Mouse (Mus musculus): ENCODE results near the gene 2310011J03Rik. TPM values are rescaled to one million over a fixed set of nuclear protein-coding genes. Genes with fewer than 3 reads are reported as not detected.

The 2310011J03Rik gene
- polyA plus RNA-seq, 1 experiment from 2014 or later: 38.4 TPM

DNA sequence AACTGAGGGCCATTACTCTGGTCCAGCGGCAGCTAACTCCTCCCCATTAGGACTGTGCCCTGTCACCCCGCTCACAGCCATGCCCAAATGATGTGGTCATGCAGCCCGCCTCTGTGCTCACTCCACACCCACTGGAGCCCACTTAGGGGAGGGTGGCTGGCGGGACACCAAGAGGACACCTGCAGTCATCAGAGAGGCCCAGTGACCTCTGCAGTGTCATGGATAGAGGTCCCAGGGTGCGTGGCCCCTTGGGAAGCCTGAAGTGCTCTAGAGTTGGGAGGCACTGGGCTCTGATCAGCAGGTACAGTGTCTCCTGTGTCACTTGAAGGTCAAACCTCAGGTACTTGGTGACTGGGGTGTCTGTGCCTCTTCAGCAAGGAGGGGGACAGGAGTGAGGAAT is 23.5 kb downstream of the 2310011J03Rik start:
- H3K4me2 ChIP-seq (replicated peaks): peak overlapping the region; percentile 72
- H3K4me3 ChIP-seq: peak overlapping the region; percentile 47
- no peaks in the 10 kb centered on the region for H3K9me3 ChIP-seq (replicated peaks)
- peaks cover 61% of the 10 kb centered on the region for H3K4me1 ChIP-seq
- ATAC-seq (ENCODE audit: low FRiP score): no peak
- peaks cover 17% of the 10 kb centered on the region for H3K36me3 ChIP-seq
- H3K9ac ChIP-seq: peak overlapping the region; percentile 97
- peaks cover 21% of the 10 kb centered on the region; the same call in 1 of the 2 replicates for H3K27me3 ChIP-seq
- H3K27ac ChIP-seq: peak overlapping the region; percentile 95
- 84% methylated on average over 5 of the region's 5 CpGs for WGBS

- ATAC-seq (ENCODE audit: low FRiP score): peak; percentile 64
- WGBS: under 1% methylated on average over 26 of the region's 26 CpGs
These were observed 24.5 kb downstream of the 2310011J03Rik start, which contains the start of gene Apc2 for GRCm38 (mm10) chr10:80295618-80296425. Gene Apc2 (plus strand): TSS chr10:80295977.

GRCm38 (mm10) chr10:80294788-80295303 is 25.5 kb downstream of the 2310011J03Rik start:
- Histone ChIP-seq H3K4me3 (peak overlapping the region; percentile 47; the same call in 1 of the 2 replicates), H3K36me3 (peaks cover 17% of the 10 kb centered on the region), H3K27me3 (peaks cover 18% of the 10 kb centered on the region; the same call in 1 of the 2 replicates), H3K9me3 (replicated peaks) (no peaks in the 10 kb centered on the region), H3K27ac (peak overlapping the region; percentile 95; the same call in 1 of the 2 replicates), H3K9ac (no peak overlapping the region), H3K4me2 (replicated peaks) (no peak overlapping the region), H3K4me1 (peaks cover 51% of the 10 kb centered on the region)
- no peak for ATAC-seq (ENCODE audit: low FRiP score)
- WGBS: 44% methylated on average over 7 of the region's 7 CpGs

More at GRCm38 (mm10) chr10:80295618-80296425, 24.5 kb downstream of the 2310011J03Rik start, which contains the start of gene Apc2:
- Histone ChIP-seq H3K9ac (peak within 1 kb of the TSS; percentile 97), H3K4me2 (replicated peaks) (peak within 1 kb of the TSS; percentile 72), H3K4me3 (peak within 1 kb of the TSS; percentile 47), H3K4me1 (peaks cover 55% of the 10 kb centered on the region), H3K27me3 (peaks cover 21% of the 10 kb centered on the region; the same call in 1 of the 2 replicates), H3K27ac (peak within 1 kb of the TSS; percentile 95), H3K36me3 (peaks cover 17% of the 10 kb centered on the region), H3K9me3 (replicated peaks) (no peaks in the 10 kb centered on the region)

- no peak overlapping the region for H3K4me2 ChIP-seq (replicated peaks)
- no peaks in the 10 kb centered on the region for H3K9me3 ChIP-seq (replicated peaks)
- no peak overlapping the region for H3K27ac ChIP-seq
- H3K27me3 ChIP-seq: peaks cover 13% of the 10 kb centered on the region; the same call in 1 of the 2 replicates
- H3K36me3 ChIP-seq: peaks cover 18% of the 10 kb centered on the region
- no peak overlapping the region for H3K9ac ChIP-seq
- 81% methylated on average over 4 of the region's 4 CpGs for WGBS
- peak overlapping the region; percentile 96; the same call in 1 of the 2 replicates for H3K4me3 ChIP-seq
- no peak for ATAC-seq (ENCODE audit: low FRiP score)
- peaks cover 47% of the 10 kb centered on the region for H3K4me1 ChIP-seq
These were observed 26.0 kb downstream of the 2310011J03Rik start for GRCm38 (mm10) chr10:80294311-80294710.

DNA sequence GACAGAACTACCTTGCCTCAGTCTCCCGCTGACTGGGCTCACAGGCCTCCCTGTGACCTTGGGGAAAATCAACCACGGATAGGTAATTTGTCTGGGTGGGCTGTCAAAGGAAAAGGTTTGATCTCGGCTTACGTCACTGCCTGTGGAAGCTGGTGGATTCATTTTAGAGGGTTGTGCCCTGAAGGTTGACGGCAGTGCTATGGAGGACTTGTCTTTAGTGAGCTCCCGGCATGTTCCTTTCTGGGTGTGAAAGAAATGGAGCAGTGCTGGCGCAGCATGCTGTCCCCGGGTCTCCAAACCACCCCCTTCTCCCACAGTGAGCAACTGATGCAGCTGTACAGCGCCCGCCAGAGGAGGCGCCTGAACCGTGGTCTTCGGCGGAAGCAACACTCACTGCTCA is 27.0 kb downstream of the 2310011J03Rik start:
- H3K36me3 ChIP-seq: peaks cover 27% of the 10 kb centered on the region
- no peaks in the 10 kb centered on the region for H3K9me3 ChIP-seq (replicated peaks)
- 31% methylated on average over 14 of the region's 14 CpGs for WGBS
- peak overlapping the region; percentile 90 for H3K27ac ChIP-seq
- H3K4me2 ChIP-seq (replicated peaks): peak overlapping the region; percentile 99
- H3K27me3 ChIP-seq: peaks cover 5% of the 10 kb centered on the region; the same call in 1 of the 2 replicates
- ATAC-seq (ENCODE audit: low FRiP score): no peak
- peaks cover 43% of the 10 kb centered on the region for H3K4me1 ChIP-seq
- peak overlapping the region; percentile 99 for H3K9ac ChIP-seq
- peak overlapping the region; percentile 96 for H3K4me3 ChIP-seq

DNA sequence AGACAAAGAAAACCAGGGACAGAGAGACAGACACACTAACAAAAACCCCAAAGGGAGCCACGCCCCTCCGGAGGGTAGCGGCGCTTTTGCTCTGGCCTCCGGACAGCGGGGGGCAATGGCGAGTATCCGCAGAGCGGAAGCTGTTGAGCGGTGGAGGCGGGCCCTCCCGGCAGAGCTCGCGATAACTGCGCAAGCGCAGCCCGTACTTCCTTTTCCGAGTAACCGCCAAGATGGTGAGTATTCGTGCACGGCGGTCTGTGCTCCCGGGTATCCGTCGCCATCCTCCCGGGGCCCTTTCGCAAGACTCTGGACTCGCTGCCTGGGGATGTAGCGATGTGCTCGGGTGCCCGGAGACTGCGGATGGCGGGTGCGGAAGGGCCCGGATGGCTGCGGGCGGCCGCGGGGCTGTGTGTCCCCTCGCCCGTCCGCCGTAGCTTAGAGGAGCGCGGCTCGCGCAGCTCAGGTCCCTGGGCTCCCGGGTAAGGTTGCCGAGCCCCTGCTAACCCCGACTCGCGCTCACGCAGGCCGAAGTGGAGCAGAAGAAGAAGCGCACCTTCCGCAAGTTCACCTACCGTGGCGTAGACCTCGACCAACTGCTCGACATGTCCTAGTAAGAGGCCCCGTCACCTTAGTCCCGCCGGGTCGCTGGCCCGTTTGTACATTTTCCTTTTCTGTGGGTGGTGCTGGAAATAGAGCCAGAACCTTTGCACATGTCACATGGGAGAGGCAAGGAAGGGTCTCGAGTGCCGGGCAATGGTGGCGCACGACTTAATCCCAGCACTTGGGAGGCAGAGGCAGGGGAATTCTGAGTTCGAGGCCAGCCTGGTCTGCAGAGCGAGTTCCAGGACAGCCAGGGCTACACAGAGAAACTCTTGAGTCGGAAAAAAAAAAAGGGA is 27.8 kb downstream of the 2310011J03Rik start, which contains the start of gene Rps15:
Rps15 (plus strand) TSS at position 203 of the 896 bp plus-strand sequence.
- peaks cover 34% of the 10 kb centered on the region for H3K4me1 ChIP-seq
- peak within 1 kb of the TSS; percentile 99 for H3K9ac ChIP-seq
- peak within 1 kb of the TSS; percentile 90 for H3K27ac ChIP-seq
- H3K36me3 ChIP-seq: peaks cover 33% of the 10 kb centered on the region
- under 1% methylated on average over 70 of the region's 72 CpGs for WGBS
- H3K4me2 ChIP-seq (replicated peaks): peak within 1 kb of the TSS; percentile 99
- no peaks in the 10 kb centered on the region for H3K9me3 ChIP-seq (replicated peaks)
- peak within 1 kb of the TSS; percentile 96 for H3K4me3 ChIP-seq
- H3K27me3 ChIP-seq: peaks cover under 1% of the 10 kb centered on the region; the same call in 1 of the 2 replicates
- ATAC-seq (ENCODE audit: low FRiP score): peak; percentile 75

DNA sequence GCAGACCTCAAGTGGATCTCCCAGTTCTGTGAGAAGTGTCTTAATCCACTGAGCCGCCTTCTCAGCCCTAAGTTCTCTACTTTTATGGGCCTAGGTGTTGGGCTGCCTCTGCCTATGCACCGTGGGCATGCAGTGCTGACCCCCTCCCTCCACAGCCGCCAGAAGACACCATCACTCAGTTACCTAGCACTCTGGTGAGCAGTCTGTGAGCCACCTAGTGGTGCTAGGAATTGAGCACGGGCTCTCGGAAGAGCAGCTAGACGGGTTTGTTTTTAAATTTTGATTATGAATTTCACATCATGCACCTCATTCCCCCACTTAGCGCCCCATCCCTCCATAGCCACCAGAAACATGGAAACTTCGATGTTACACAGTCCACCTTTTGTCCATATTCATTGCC is 31.7 kb downstream of the 2310011J03Rik start:
- no peaks in the 10 kb centered on the region for H3K27me3 ChIP-seq
- H3K9ac ChIP-seq: no peak overlapping the region
- no peaks in the 10 kb centered on the region for H3K9me3 ChIP-seq (replicated peaks)
- 77% methylated on average over 8 of the region's 8 CpGs for WGBS
- H3K36me3 ChIP-seq: peaks cover 59% of the 10 kb centered on the region
- H3K27ac ChIP-seq: no peak overlapping the region
- ATAC-seq (ENCODE audit: low FRiP score): no peak
- H3K4me1 ChIP-seq: peaks cover 9% of the 10 kb centered on the region
- H3K4me2 ChIP-seq (replicated peaks): no peak overlapping the region
- H3K4me3 ChIP-seq: no peak overlapping the region

DNA sequence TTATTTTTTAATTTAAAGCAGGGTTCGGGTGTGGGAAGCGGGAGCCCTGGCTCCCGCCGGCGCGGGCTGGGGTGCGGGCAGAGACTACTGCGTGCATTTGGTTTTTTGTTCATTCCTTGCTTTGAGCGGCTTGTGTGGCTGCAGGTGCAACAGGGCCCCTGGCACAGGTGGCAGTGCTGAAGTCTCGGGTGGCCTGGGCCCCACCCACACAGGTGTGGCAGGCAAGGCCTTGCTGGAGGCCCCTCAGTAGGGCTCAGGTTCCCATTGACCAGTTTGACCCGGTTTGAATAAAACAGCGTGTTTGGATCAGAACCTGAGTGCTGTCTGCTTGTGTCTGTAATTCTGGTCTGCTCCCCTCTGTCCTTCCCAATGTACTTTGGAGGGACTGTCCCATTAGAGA is 32.2 kb downstream of the 2310011J03Rik start:
- H3K9me3 ChIP-seq (replicated peaks): no peaks in the 10 kb centered on the region
- 95% methylated on average over 12 of the region's 12 CpGs for WGBS
- ATAC-seq (ENCODE audit: low FRiP score): no peak
- peaks cover 3% of the 10 kb centered on the region for H3K4me1 ChIP-seq
- H3K9ac ChIP-seq: no peak overlapping the region
- 0 out of 2 replicates have a peak overlapping the region, but pooled peaks have one; percentile 17 for H3K27ac ChIP-seq
- no peak overlapping the region for H3K4me2 ChIP-seq (replicated peaks)
- H3K27me3 ChIP-seq: no peaks in the 10 kb centered on the region
- H3K4me3 ChIP-seq: no peak overlapping the region
- peaks cover 59% of the 10 kb centered on the region for H3K36me3 ChIP-seq

- H3K27me3 ChIP-seq: no peaks in the 10 kb centered on the region
- peaks cover 12% of the 10 kb centered on the region; the same call in 1 of the 2 replicates for H3K4me1 ChIP-seq
- H3K9ac ChIP-seq: no peak overlapping the region
- ATAC-seq (ENCODE audit: low FRiP score): no peak
- no peaks in the 10 kb centered on the region for H3K9me3 ChIP-seq (replicated peaks)
- no peak overlapping the region for H3K4me3 ChIP-seq
- no peak overlapping the region for H3K4me2 ChIP-seq (replicated peaks)
- 74% methylated on average over 10 of the region's 15 CpGs for WGBS
- peaks cover 84% of the 10 kb centered on the region for H3K36me3 ChIP-seq
- H3K27ac ChIP-seq: no peak overlapping the region
These were observed 34.9 kb downstream of the 2310011J03Rik start for GRCm38 (mm10) chr10:80285222-80286070.

GRCm38 (mm10) chr10:80282481-80283441 is 37.6 kb downstream of the 2310011J03Rik start:
- no peaks in the 10 kb centered on the region for H3K27me3 ChIP-seq
- no peak overlapping the region for H3K9ac ChIP-seq
- H3K4me2 ChIP-seq (replicated peaks): no peak overlapping the region
- no peak for ATAC-seq (ENCODE audit: low FRiP score)
- H3K4me3 ChIP-seq: no peak overlapping the region
- H3K9me3 ChIP-seq (replicated peaks): no peaks in the 10 kb centered on the region
- H3K36me3 ChIP-seq: peaks cover 95% of the 10 kb centered on the region
- WGBS: 94% methylated on average over 20 of the region's 20 CpGs
- peaks cover 12% of the 10 kb centered on the region; the same call in 1 of the 2 replicates for H3K4me1 ChIP-seq
- 0 out of 2 replicates have a peak overlapping the region, but pooled peaks have one; percentile 1 for H3K27ac ChIP-seq

All from hindbrain, embryonic 12.5 days (tissue).